Mouse (Mus musculus) urinary bladder, postnatal 25 days (tissue): ENCODE results near the gene Vav2.

Experiments used
- DNase-seq: peaks from one replicate; pipeline ENCODE4 v3.0.0; 2022; ENCODE audit warnings: low spot score

The Vav2 gene

GRCm38 (mm10) chr2:27265819-27266218 lies 161.0 kb downstream of the Vav2 start:
- DNase-seq: no peak

- DNase-seq: no peak
Observed at GRCm38 (mm10) chr2:27262984-27263383, 163.8 kb downstream of the Vav2 start.

- no peak for DNase-seq
Observed at GRCm38 (mm10) chr2:27251434-27251833, 175.4 kb downstream of the Vav2 start.

GRCm38 (mm10) chr2:27248211-27248610 lies 178.6 kb downstream of the Vav2 start, which contains the start of gene Sardh:
TSS of gene Sardh (minus strand) at chr2:27248337.
- no peak for DNase-seq

GRCm38 (mm10) chr2:27247487-27247863 lies 179.4 kb downstream of the Vav2 start:
- no peak for DNase-seq

- DNase-seq: peak; percentile 76
Observed at GRCm38 (mm10) chr2:27246712-27247486, 179.9 kb downstream of the Vav2 start.

GRCm38 (mm10) chr2:27245947-27246346 lies 180.9 kb downstream of the Vav2 start:
- DNase-seq: no peak

- DNase-seq: peak; percentile 58
Observed at GRCm38 (mm10) chr2:27237342-27237741, 189.5 kb downstream of the Vav2 start.

GRCm38 (mm10) chr2:27235729-27236128 lies 191.1 kb downstream of the Vav2 start:
- peak; percentile 72 for DNase-seq

- DNase-seq: peak; percentile 13
Observed at GRCm38 (mm10) chr2:27232376-27232775, 194.5 kb downstream of the Vav2 start.

GRCm38 (mm10) chr2:27229481-27230105 lies 197.2 kb downstream of the Vav2 start:
- DNase-seq: no peak

GRCm38 (mm10) chr2:27228809-27229480 lies 197.9 kb downstream of the Vav2 start:
- DNase-seq: no peak

GRCm38 (mm10) chr2:27226572-27226971 lies 200.3 kb downstream of the Vav2 start:
- DNase-seq: no peak

GRCm38 (mm10) chr2:27223012-27223421 lies 203.8 kb downstream of the Vav2 start:
- no peak for DNase-seq

- DNase-seq: no peak
Observed at GRCm38 (mm10) chr2:27218569-27218968, 208.3 kb downstream of the Vav2 start.

- DNase-seq: no peak
Observed at GRCm38 (mm10) chr2:27218121-27218544, 208.7 kb downstream of the Vav2 start.

- DNase-seq: no peak
Observed at GRCm38 (mm10) chr2:27215537-27215936, 211.3 kb downstream of the Vav2 start.
